Mouse (Mus musculus): ENCODE measurements around the gene Ddx3x.

DNA sequence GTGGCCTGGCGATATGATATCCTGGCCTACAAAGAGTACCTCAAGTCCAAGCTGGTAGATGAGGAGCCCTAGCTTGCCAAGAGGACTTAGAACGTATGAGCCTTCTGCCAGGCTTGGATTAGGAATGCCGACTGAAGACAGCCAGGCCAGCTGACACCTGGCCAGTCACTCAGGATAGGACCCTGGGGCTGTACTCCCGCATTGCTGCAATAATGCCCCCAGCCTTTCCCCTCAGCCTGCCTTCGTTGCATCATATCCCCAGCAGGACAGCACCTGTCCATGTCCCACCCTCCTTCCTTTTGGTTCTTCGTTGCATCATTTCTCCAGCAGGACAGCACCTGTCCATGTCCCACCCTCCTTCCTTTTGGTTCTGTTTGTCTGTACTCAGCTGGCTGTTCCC lies 41.3 kb upstream of the Ddx3x start:
- TF ChIP-seq POLR2A (IDR thresholded peaks at IDR 0.05; ENCODE audit: extremely low read depth, insufficient read depth, low read length), result no peak
- TF ChIP-seq CTCF (IDR thresholded peaks at IDR 0.05; ENCODE audit: extremely low read depth, insufficient read depth, low read length), result no peak
